Mouse (Mus musculus): ENCODE data around the gene Fkbp1b.
"Not testable (repeated sequence)": the region's sequence is repeated elsewhere in the genome, so short reads cannot be mapped to it uniquely, and the experiment has no call there.

Gene Fkbp1b

DNA sequence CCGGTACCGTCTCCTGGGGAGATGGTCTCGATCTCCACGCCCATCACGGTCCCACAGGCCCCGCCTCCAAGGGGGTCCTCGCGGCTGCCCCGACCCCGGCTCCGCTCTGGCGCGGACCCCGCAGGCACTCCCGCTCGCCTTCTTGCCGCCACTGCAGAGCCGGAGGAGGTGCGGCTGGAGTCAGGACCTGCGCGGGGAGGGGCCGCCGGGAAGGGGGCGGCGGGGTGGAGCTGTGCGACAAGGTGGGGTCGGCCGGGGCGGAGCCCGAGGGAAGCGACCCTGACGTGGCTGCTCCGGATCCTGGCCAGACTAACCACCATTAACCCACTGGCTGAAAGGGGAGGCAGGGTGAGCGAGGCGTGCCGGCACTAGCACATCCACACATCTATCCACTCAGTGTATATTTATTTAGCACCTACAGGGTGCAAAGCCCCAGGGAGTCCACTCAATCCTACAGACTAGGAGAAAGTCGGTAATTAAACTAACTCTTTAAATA is at the start of gene Fkbp1b:
TSS of gene Fkbp1b (minus strand) at position 200 of the 496 bp plus-strand sequence.
- peak in 1 of 2 experiments; percentile 28 for DNase-seq

DNA sequence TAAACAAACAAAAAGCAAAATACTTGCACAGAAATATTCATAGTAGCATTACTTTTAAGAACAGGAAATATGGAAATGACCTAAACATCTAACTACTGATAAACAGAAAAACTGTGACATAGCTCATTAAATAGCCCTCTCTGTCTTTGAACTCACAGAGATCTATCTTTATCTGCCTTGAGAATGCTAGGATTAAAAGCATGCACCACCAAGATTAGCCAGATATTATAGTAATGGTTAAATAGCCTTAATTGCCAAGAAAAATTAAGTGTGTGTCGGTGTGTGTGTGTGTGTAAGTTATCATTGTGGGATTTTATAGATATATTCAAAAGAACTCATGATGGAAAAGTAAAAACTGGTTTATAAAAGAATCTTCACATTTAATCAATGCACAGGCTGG is 48.5 kb upstream of the Fkbp1b start:
- DNase-seq = no peak

DNA sequence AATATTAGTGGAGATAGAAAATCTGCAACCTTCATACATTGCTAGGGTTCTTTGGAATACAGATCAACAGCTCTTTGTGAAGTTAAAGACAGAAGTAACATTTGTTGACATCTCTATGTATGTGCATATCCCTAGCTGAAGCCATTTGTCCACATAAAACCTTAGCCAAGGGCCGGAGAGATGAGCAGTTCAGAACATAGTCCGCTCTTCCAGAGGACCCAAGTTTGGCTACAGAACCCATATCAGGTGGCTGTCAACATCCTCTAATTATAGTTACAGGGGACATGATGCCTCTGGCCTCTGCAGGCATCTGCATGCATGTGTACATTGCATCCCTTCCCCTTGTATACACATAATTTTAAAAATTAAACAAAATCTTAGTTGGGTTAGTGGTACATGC is 47.9 kb upstream of the Fkbp1b start:
- no peak for DNase-seq

DNA sequence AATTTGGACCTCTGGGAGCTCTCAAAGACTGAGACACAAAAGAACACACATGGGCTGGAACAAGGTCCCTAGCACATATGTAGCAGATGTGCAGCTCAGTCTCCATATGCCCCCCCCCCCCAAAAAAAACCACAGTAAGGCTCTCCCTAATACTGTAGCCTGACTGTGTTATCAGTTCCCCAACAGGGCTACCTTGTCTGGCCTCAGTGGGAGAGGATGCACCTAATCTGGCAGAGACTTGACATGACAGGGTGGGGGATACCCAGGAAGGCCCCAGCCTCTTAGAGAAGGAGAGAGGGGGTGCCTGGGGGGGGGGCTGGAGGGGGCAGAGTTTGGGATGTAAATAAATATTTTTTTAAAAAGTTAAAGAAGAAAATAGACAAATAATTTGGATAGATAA is 47.3 kb upstream of the Fkbp1b start:
- no peak for DNase-seq

DNA sequence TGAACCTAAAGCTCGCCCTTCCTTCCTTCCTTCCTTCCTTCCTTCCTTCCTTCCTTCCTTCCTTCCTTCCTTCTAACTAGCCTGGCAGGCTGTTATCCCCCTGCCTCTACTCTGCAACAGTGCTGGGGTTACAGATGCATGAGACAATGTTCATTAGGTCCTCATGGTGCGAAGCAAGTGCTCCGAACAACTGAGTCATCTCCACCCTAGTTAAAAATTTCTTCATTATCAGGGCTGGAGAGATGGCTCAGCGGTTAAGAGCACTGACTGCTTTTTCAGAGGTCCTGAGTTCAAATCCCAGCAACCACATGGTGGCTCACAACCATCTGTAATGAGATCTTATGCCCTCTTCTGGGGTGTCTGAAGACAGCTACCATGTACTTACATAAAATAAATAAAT is 45.2 kb upstream of the Fkbp1b start:
- not testable (repeated sequence) for DNase-seq

DNA sequence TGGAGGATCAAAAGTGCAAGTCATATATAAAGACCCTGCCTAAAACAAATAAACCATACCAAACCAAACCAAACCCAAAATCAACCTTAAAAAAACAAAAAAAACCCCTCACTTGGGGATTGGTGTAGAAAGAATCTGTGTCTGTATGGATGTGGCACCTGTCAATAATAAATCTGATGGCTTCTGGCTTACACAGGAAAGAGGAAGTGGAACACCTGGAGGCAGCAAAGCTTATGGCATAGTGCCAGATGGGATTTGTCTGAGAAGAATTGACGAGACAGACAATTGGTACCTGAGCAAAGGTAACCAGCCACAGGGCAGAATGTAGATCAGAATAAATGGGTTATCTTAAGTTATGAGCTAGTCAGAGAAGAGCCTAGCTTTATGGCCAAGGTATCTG is 43.7 kb upstream of the Fkbp1b start:
- peak in 1 of 2 experiments; percentile 8 for DNase-seq

DNA sequence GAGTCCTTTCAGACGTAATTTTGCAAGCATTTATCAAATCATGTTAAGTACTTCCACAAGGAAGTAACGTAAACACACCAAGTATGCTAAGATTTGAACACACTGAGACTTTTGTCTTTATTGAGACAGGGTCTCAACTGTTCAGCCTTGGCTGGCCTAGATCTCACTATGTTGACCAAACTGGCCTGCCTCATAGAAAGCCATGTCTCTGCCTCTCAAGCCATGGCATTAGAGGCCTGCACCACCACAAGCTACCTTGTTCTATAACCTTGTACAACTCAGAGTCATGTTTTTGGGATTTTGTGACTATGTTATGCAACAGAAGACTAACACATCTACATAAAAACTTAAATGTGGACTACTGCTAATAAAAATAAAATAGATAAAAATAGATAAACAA is 40.7 kb upstream of the Fkbp1b start:
- no peak for DNase-seq

DNA sequence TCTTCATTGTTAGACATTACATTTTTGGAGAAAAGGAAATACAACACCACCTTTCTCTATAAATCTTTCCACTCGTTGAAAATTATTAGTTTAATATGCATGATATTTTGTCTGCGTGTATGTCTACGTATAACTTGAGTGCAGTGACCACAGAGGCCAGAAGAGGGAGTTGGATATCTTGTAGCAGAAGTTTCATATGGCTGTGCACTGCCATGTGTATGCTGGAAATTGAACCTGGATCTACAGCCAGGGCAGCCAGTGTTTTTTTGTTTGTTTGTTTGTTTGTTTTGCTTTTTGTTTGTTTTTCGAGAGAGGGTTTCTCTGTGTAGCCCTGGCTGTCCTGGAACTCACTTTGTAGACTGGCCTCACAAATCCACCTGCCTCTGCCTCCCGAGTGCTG is 37.7 kb upstream of the Fkbp1b start:
- DNase-seq = peak; percentile 28 to 40

DNA sequence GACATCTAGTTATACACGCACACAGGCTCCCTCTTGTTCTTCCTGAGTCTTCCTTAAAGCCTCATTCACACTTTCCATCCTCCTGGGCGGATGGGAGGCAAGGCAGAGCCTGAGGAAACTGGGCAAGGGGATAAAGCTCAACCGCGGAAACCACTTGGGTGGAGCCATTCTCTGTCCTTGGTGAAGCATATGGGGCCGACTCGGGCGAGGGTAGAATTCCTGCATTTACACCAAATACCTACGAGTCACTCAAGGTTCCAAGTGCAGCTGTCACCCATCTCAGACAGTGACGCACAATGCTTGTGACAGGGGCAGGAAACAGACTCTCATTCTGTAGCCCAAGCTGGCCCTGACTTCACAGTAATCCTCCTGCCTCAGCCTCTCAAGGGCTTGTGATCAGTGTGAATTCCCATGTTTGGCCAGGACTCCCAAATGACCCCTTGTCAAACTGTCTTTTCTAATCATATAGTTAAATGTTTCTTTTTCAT is 36.9 kb upstream of the Fkbp1b start:
- no peak for DNase-seq

- no peak for DNase-seq
Measured at GRCm38 (mm10) chr12:4875623-4876022, 34.2 kb upstream of the Fkbp1b start.

DNA sequence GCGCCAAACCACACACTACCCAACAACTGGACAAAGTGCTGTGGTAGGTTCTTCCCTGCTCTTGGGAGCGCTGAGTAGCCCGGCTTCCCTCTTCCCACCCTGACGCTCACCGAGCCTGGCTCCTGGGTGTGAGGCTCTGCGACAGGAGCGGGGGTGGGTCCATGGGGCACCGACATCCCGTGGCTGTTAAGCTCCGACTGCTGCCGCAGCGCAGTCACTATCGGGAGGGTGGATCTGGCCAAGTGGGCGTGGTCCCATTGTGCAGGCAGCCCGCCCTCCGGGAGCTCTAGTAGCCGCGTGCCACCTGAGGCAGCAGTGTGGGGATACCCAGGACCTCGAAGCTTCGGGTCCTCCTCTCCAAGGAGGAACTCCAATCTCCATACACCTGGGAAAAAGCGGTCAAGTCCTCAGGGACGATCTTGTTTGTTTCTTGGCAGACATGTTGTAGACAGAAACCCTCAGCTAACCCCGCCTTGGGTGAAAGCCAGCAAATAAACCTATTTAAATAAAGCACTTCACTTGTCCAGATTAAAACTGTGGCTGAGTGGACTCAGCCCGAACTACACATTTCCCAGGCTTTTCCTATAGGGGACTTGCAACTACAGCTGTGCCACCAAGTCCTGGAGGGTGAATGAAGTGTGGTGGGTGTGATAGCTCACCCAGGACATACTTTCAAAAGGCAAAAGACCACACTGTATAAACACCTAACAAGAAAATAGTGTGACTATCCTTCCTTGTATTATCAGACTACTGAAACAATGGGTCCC is 33.0 kb upstream of the Fkbp1b start, which contains the start of gene Mfsd2b:
TSS of gene Mfsd2b (minus strand) at position 199 of the 767 bp plus-strand sequence.
- peak; percentile 57 to 59 for DNase-seq

DNA sequence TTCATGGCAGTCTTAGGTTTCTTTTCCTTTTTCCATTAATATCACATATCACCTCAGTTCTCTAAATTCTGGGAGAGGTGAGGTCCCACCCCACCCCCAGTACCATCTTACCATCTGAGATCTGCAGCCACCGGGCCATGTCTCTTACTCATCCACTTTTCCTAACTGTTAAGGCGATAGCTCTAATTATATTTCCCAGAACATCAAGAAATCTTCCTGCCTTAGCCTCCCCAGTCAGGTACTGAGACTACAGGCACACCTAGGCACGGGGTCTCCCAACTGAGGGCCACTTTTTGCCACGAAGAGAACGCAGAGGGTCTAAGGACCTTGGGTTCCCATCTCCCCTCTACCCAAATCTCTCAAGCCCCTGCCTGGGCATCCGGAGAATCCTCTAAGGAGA is 32.1 kb upstream of the Fkbp1b start:
- DNase-seq = no peak

DNA sequence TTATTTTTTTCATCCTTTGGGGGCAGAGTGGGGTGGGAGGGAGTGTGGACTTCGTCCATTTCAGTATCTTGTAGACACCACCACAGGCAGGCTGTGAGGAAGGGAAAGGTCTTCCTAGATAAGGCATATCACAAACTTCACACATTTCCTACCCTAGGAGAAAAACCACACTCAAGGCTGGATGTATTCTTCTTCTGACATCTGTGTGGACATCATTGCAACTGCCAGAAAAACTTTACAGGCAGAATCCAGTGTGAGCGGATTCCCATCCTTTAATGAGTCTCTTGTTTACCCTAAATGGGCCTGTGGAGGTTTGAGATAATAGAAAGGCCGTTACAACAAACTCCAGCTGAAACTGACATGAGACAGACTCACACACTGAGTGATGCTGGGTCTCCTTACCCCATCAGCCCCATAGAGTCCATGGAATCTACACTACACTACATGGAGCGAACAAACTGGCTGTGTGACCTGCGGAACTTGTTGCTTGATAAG is 31.6 kb upstream of the Fkbp1b start:
- DNase-seq = no peak

GRCm38 (mm10) chr12:4872273-4872672 is 30.9 kb upstream of the Fkbp1b start:
- DNase-seq = peak; percentile 7 to 22

DNA sequence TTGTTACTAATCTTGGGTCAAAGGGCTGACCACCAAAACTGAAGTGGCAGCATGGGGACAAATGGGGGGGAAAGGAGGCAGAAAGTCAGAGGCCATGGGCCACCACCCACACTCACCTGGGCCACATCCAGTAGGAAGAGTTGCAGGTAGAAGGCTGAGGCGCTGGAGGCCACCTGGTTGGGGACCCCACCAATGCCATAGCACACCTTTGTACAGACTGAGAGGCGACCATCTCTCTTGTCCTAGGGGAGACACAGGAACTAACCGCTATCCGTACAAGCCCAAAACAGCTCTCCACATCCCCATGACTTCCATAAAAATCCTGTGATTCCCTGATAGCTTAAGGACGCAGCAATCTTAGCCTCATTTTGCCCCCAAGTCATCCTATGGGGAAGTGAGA is 29.9 kb upstream of the Fkbp1b start:
- DNase-seq = no peak

- no peak for DNase-seq
Measured at GRCm38 (mm10) chr12:4868924-4869323, 27.5 kb upstream of the Fkbp1b start.

DNA sequence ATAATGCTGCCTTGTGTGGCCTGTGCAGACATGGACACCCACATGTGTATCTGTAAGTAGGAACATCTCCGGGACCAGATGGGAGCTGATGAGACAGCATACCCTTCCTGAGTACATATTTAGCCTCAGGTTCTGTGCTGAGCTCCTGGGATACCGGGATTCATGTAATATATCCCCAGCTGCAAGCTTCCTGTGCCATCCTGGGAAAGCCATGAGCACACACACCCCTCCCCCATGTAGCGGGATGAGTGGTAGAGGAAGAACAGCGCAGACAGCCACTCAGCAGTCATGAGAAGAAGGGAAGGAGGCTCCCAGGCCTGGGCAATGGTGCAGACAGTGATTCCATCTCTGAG is 22.9 kb upstream of the Fkbp1b start:
- DNase-seq = no peak

- no peak for DNase-seq
Measured at GRCm38 (mm10) chr12:4863654-4864337, 22.4 kb upstream of the Fkbp1b start.

DNA sequence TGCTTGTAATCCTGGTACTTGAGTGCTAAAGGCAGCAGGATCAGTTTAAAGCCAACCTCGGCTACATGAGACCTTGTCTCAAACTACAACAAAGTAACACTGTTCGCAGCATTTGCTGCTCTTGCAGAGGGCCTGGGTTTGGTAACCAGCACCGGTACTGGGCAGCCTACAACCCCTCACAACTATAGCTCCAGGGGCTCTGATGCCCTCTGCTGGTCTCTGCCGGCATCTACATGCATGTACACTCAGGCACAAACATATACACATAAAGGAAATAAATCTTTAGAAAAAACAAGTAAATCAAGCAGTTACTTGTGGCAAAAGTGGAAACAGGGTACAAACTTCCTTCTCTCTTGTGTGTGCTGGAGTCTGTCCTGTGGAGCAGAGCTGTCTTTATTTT is 21.3 kb upstream of the Fkbp1b start:
- peak in 1 of 2 experiments; percentile 22 for DNase-seq

DNA sequence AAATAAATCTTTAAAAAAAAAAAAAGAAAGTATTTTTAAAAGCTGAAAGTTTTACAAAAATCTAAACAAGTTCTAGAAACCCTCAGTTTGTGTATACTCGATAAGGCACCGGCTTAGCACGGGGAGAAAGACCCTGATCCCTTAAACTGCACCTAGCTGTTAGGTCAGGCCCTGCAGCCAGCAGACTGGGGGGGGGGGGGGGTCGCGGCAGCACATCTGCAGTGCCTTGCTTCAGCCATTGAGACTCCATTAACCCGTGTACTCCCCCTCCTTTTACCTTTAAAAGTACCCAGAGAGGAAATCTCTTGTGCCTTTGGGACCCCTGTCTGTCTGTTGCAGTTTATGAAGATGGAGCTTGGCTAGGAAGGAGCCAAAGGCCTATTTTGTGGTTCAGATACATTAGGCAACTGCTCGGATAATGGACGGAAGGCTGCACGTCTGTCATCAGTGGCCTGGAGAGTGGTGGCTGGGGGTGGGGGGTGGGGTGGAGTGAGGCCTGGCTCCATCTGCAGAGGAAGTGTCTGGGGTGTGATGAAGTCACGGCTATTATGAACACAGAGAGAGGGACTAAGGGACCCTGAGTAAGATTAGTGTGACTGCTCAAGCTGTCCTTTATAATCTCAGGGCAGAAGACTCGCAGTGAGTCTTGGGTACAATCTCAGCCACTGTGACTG is 18.0 kb upstream of the Fkbp1b start:
- no peak for DNase-seq

- DNase-seq = no peak
Measured at GRCm38 (mm10) chr12:4856834-4857233, 15.4 kb upstream of the Fkbp1b start.

DNA sequence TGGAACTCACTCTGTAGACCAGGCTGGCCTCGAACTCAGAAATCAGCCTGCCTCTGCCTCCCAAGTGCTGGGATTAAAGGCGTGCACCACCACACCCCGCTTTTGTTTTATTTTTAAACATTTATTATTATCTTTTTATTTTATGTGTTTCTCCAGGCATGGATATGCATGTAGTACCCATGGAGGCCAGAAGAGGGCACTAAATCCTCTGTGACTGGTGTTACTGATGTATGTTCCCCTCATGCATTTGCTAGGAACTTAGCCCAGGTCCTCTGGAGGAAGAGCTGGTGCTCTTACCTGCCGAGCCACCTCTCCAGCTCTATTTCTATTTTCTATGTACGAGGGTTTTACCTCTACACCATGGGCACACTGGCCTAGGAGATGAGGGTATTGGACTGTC is 14.8 kb upstream of the Fkbp1b start:
- peak; percentile 69 to 73 for DNase-seq

- peak; percentile 44 to 52 for DNase-seq
Measured at GRCm38 (mm10) chr12:4843741-4844140, 2.4 kb upstream of the Fkbp1b start.
